ENCODE assay signal across 8 mouse cellular contexts in genomic region chr7:123368778-123369746, GRCm38 (mm10). TPM values are rescaled to one million over a fixed set of nuclear protein-coding genes. Genes with fewer than 3 reads are reported as not detected.
A peak's percentile ranks its signal among the peaks of the same experiment; 100 is the strongest.
DNase-seq lines count a peak whose midpoint lies in the region; ATAC-seq and TF ChIP-seq lines count a peak whose summit lies in the region.

No protein-coding gene starts in this region.

- peaks cover 20% of the 10 kb centered on the region for H3K36me3 ChIP-seq in G1E (replicated peaks)
- no peaks in the 10 kb centered on the region for H3K36me3 ChIP-seq in embryonic facial prominence, embryonic 12.5 days

- WGBS in embryonic facial prominence, embryonic 12.5 days: 2% methylated on average over 44 of the region's 51 CpGs

- H3K27ac ChIP-seq in embryonic facial prominence, embryonic 12.5 days: peak overlapping the region; percentile 91

- no peaks in the 10 kb centered on the region for H3K27me3 ChIP-seq in G1E (ENCODE audit: insufficient read depth, low read length)
- no peaks in the 10 kb centered on the region for H3K27me3 ChIP-seq in embryonic facial prominence, embryonic 12.5 days

- H3K9me3 ChIP-seq in G1E (replicated peaks): no peaks in the 10 kb centered on the region
- H3K9me3 ChIP-seq in embryonic facial prominence, embryonic 12.5 days: no peaks in the 10 kb centered on the region

- peak overlapping the region; percentile 84 for H3K4me3 ChIP-seq in G1E (ENCODE audit: low read depth, low read length)
- peak overlapping the region; percentile 66 for H3K4me3 ChIP-seq in embryonic facial prominence, embryonic 12.5 days

- TF ChIP-seq CTCF in G1E (IDR thresholded peaks at IDR 0.05; ENCODE audit: low read depth, low read length): no peak

- H3K4me2 ChIP-seq in embryonic facial prominence, embryonic 12.5 days (replicated peaks): peak overlapping the region; percentile 64

- H3K4me1 ChIP-seq in G1E (ENCODE audit: insufficient read depth, low read depth, low read length): peaks cover 59% of the 10 kb centered on the region
- peaks cover 27% of the 10 kb centered on the region for H3K4me1 ChIP-seq in embryonic facial prominence, embryonic 12.5 days

- no peak for ATAC-seq in G1E (ENCODE audit: extremely low read depth, insufficient number of reproducible peaks, low FRiP score, poor library complexity, severe bottlenecking)
- peak; percentile 65 for ATAC-seq in embryonic facial prominence, embryonic 12.5 days (ENCODE audit: insufficient number of reproducible peaks, insufficient read depth, low FRiP score, low TSS enrichment)
- no peak for ATAC-seq in megakaryocyte progenitor cell, adult 5-6 weeks (replicated peaks; ENCODE audit: poor library complexity)

- H3K9ac ChIP-seq in embryonic facial prominence, embryonic 12.5 days: peak overlapping the region; percentile 84

- DNase-seq in kidney, adult 18-20 months: peak; percentile 58
- DNase-seq in kidney, postnatal 14 days: no peak
- DNase-seq in G1E (ENCODE audit: low spot score) (peak; percentile 33), liver (peak; percentile 65)
- peak; percentile 61 for DNase-seq in heart, postnatal 4 days
- DNase-seq in natural killer cell, adult 2 months (ENCODE audit: low spot score in 2 of 2): peak; percentile 22 to 36

RNA-seq across cellular contexts. Expression of gene Lcmt1, which starts 0.5 kb away (rescaled TPM):
- 14.9 and 17.2 TPM in 2 replicates for total RNA-seq in G1E (2014; fragmentation: Nextera tagmentation)
- 31.4 and 37.9 TPM in 2 replicates for total RNA-seq in G1E (2017)
- 3.8 and 5.6 TPM in 2 replicates for polyA plus RNA-seq in G1E (2012)
- polyA plus RNA-seq in embryonic facial prominence, embryonic 12.5 days (2016; fragmentation: Nextera tagmentation; extraction: Ambion mirVana): 51.0 and 55.5 TPM in 2 replicates
- 10 to 100 TPM; 25.9 to 28.8 TPM for total RNA-seq in heart, postnatal 4 days (2021)
- 35.9 and 43.6 TPM in 2 replicates for total RNA-seq in megakaryocyte progenitor cell, adult 5-6 weeks (2015)
- 45.4 and 48.0 TPM in 2 replicates for total RNA-seq in megakaryocyte progenitor cell, adult 5-6 weeks (2017)

RNA-seq across cellular contexts. Expression of gene Arhgap17, which starts 0.7 kb away (rescaled TPM):
- total RNA-seq in G1E (2014; fragmentation: Nextera tagmentation) (80.8 and 89.0 TPM in 2 replicates), G1E (2017) (16.1 and 21.1 TPM in 2 replicates)
- polyA plus RNA-seq in G1E (2012): 106 and 133 TPM in 2 replicates
- polyA plus RNA-seq in embryonic facial prominence, embryonic 12.5 days (2016; fragmentation: Nextera tagmentation; extraction: Ambion mirVana): 21.4 and 24.5 TPM in 2 replicates
- total RNA-seq in heart, postnatal 4 days (2021): 10 to 100 TPM; 20.2 to 22.0 TPM
- 79.4 and 85.9 TPM in 2 replicates for total RNA-seq in megakaryocyte progenitor cell, adult 5-6 weeks (2015)
- total RNA-seq in megakaryocyte progenitor cell, adult 5-6 weeks (2017): 23.2 and 26.7 TPM in 2 replicates
